Mouse (Mus musculus) heart, adult 11 months (tissue): Measurements from ENCODE around the gene St3gal3.

ENCODE experiments used
- DNase-seq: peaks from one replicate; pipeline ENCODE4 v3.0.0; 2022

St3gal3 gene

GRCm38 (mm10) chr4:118085025-118085424 lies 49.7 kb downstream of the St3gal3 start:
- no peak for DNase-seq

GRCm38 (mm10) chr4:118083217-118083951 lies 51.3 kb downstream of the St3gal3 start:
- DNase-seq: peak; percentile 98

GRCm38 (mm10) chr4:118081608-118082331 lies 52.9 kb downstream of the St3gal3 start:
- DNase-seq: no peak

GRCm38 (mm10) chr4:118080481-118080880 lies 54.2 kb downstream of the St3gal3 start:
- peak; percentile 49 for DNase-seq

- no peak for DNase-seq
Measured at GRCm38 (mm10) chr4:118079195-118079594, 55.5 kb downstream of the St3gal3 start.

- peak; percentile 81 for DNase-seq
Measured at GRCm38 (mm10) chr4:118078576-118078975, 56.1 kb downstream of the St3gal3 start.

- DNase-seq: peak; percentile 87
Measured at GRCm38 (mm10) chr4:118077293-118077752, 57.4 kb downstream of the St3gal3 start.

- peak; percentile 60 for DNase-seq
Measured at GRCm38 (mm10) chr4:118076648-118077047, 58.1 kb downstream of the St3gal3 start.

- peak; percentile 83 for DNase-seq
Measured at GRCm38 (mm10) chr4:118075343-118075742, 59.4 kb downstream of the St3gal3 start.

GRCm38 (mm10) chr4:118074236-118074635 lies 60.5 kb downstream of the St3gal3 start:
- DNase-seq: no peak

- DNase-seq: no peak
Measured at GRCm38 (mm10) chr4:118073128-118073527, 61.6 kb downstream of the St3gal3 start.

- DNase-seq: no peak
Measured at GRCm38 (mm10) chr4:118071891-118072290, 62.8 kb downstream of the St3gal3 start.

GRCm38 (mm10) chr4:118070255-118071234 lies 64.2 kb downstream of the St3gal3 start:
- no peak for DNase-seq

GRCm38 (mm10) chr4:118061809-118062463 lies 72.8 kb downstream of the St3gal3 start:
- no peak for DNase-seq

GRCm38 (mm10) chr4:118060915-118061530 lies 73.7 kb downstream of the St3gal3 start:
- DNase-seq: peak; percentile 97

GRCm38 (mm10) chr4:118059816-118060475 lies 74.8 kb downstream of the St3gal3 start:
- DNase-seq: peak; percentile 97

- peak; percentile 97 for DNase-seq
Measured at GRCm38 (mm10) chr4:118058116-118058677, 76.5 kb downstream of the St3gal3 start.

GRCm38 (mm10) chr4:118057076-118057475 lies 77.6 kb downstream of the St3gal3 start:
- DNase-seq: no peak

- no peak for DNase-seq
Measured at GRCm38 (mm10) chr4:118054615-118055014, 80.1 kb downstream of the St3gal3 start.

GRCm38 (mm10) chr4:118053904-118054303 lies 80.8 kb downstream of the St3gal3 start:
- DNase-seq: no peak
